Mouse (Mus musculus) myocyte (in vitro differentiated cells): ENCODE measurements around the gene Btg1.

Experiments
- CEBPB ChIP-seq: IDR thresholded peaks from 2 replicates; pipeline ENCODE4 v1.6.1; 2011; ENCODE audit warnings: mild to moderate bottlenecking, moderate library complexity; ENCODE audit not compliant: poor library complexity, insufficient read depth, severe bottlenecking
- E2F4 ChIP-seq: IDR thresholded peaks from one replicate; pipeline ENCODE4 v1.6.1; 2011; ENCODE audit warnings: mild to moderate bottlenecking, control low read depth, moderate library complexity; ENCODE audit not compliant: insufficient read depth
- MAX ChIP-seq: IDR thresholded peaks from one replicate; pipeline ENCODE4 v1.6.1; 2011; ENCODE audit warnings: low read depth, mild to moderate bottlenecking, control low read depth
- MYOD1 ChIP-seq, 3 experiments: IDR thresholded peaks; one replicate each; pipeline ENCODE4 v1.6.1; 2011; ENCODE audit warnings: control low read depth in 2 of 3, low read depth in 2 of 3, mild to moderate bottlenecking in 2 of 3, moderate library complexity in 1 of 3; ENCODE audit not compliant: insufficient read length in 2 of 3, control insufficient read depth in 1 of 3
- POLR2A ChIP-seq: IDR thresholded peaks from one replicate; pipeline ENCODE4 v1.6.1; 2011; ENCODE audit warnings: low read depth, mild to moderate bottlenecking, control low read depth, moderate library complexity; ENCODE audit not compliant: insufficient read length
- POLR2AphosphoS2 ChIP-seq: IDR thresholded peaks from one replicate; pipeline ENCODE4 v1.6.1; 2011; ENCODE audit warnings: low read depth, control low read depth; ENCODE audit not compliant: insufficient read length
- SRF ChIP-seq: IDR thresholded peaks from one replicate; pipeline ENCODE4 v1.6.1; 2011; ENCODE audit warnings: low read depth; ENCODE audit not compliant: control insufficient read depth, insufficient read length
- TCF12 ChIP-seq: IDR thresholded peaks from one replicate; pipeline ENCODE4 v1.6.1; 2011; ENCODE audit warnings: mild to moderate bottlenecking, control low read depth; ENCODE audit not compliant: poor library complexity, insufficient read depth, severe bottlenecking
- TCF3 ChIP-seq: IDR thresholded peaks from one replicate; pipeline ENCODE4 v1.6.1; 2011; ENCODE audit warnings: low read depth, control low read depth; ENCODE audit not compliant: insufficient read length

DNA sequence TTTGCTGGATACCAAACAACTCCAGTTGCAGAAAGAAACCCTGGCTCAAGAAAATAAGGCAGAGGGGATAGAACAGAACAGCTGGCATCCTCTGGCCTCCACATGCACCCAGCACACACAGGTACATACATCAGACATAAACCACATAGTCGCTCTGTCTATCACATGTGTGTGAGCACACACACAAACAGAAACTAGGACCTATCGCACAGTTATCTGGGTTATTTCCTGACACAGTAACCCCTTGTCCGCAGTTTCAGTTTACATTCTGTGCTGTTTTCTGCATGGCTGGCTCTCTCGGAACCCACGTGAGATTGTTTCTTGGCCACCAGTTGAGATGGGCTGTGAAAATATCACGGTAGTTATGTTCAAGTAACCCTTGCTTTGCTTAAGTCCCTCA, 28.6 kb upstream of the Btg1 start:
- no peak for TF ChIP-seq MAX
- no peak for TF ChIP-seq POLR2A
- no peak for TF ChIP-seq POLR2AphosphoS2
- TF ChIP-seq E2F4: no peak
- TF ChIP-seq TCF12: no peak
- TF ChIP-seq SRF: no peak
- TF ChIP-seq TCF3: no peak
- no peak for TF ChIP-seq MYOD1 (IDR thresholded peaks at IDR 0.05; ENCODE audit: control insufficient read depth in 1 of 3, insufficient read length in 2 of 3, low read depth in 2 of 3)
- no peak for TF ChIP-seq CEBPB
